Mouse (Mus musculus) myocyte (in vitro differentiated cells): ENCODE measurements at regions not wholly inside any gene's neighbourhood (a gene's known extent, or its start where the extent isn't known, plus 50 kb on each side); places are given as distances from the start of the nearest gene placed in this dataset.

Experiments used
- H3K27me3 ChIP-seq: one replicate; pipeline ENCODE4 v1.6.1; 2011; ENCODE audit not compliant: control insufficient read depth, insufficient read depth, insufficient read length
- H3K36me3 ChIP-seq: one replicate; pipeline ENCODE4 v1.6.1; 2011; ENCODE audit not compliant: control insufficient read depth, insufficient read depth
- H3K4me2 ChIP-seq: one replicate; pipeline ENCODE4 v1.6.1; 2011; ENCODE audit warnings: low read depth, control low read depth
- H3K4me3 ChIP-seq: one replicate; pipeline ENCODE4 v1.5.1; 2011; ENCODE audit warnings: mild to moderate bottlenecking, control low read depth, moderate library complexity
- H3K79me2 ChIP-seq: one replicate; pipeline ENCODE4 v1.6.1; 2011; ENCODE audit not compliant: control insufficient read depth, insufficient read depth
- H3ac ChIP-seq: one replicate; pipeline ENCODE4 v1.6.1; 2011; ENCODE audit not compliant: control insufficient read depth, insufficient read length
- CEBPB ChIP-seq: IDR thresholded peaks from 2 replicates; pipeline ENCODE4 v1.6.1; 2011; ENCODE audit warnings: mild to moderate bottlenecking, moderate library complexity; ENCODE audit not compliant: poor library complexity, insufficient read depth, severe bottlenecking
- E2F4 ChIP-seq: IDR thresholded peaks from one replicate; pipeline ENCODE4 v1.6.1; 2011; ENCODE audit warnings: mild to moderate bottlenecking, control low read depth, moderate library complexity; ENCODE audit not compliant: insufficient read depth
- MAX ChIP-seq: IDR thresholded peaks from one replicate; pipeline ENCODE4 v1.6.1; 2011; ENCODE audit warnings: low read depth, mild to moderate bottlenecking, control low read depth
- MYOD1 ChIP-seq, 3 experiments: IDR thresholded peaks; one replicate each; pipeline ENCODE4 v1.6.1; 2011; ENCODE audit warnings: control low read depth in 2 of 3, low read depth in 2 of 3, mild to moderate bottlenecking in 2 of 3, moderate library complexity in 1 of 3; ENCODE audit not compliant: insufficient read length in 2 of 3, control insufficient read depth in 1 of 3
- MYOG ChIP-seq, 3 experiments: IDR thresholded peaks; one replicate each; pipeline ENCODE4 v1.6.1; 2011; ENCODE audit warnings: control low read depth in 2 of 3, low read depth in 2 of 3, mild to moderate bottlenecking in 2 of 3; ENCODE audit not compliant: insufficient read length in 2 of 3, control insufficient read depth in 1 of 3, insufficient read depth in 1 of 3
- POLR2A ChIP-seq: IDR thresholded peaks from one replicate; pipeline ENCODE4 v1.6.1; 2011; ENCODE audit warnings: low read depth, mild to moderate bottlenecking, control low read depth, moderate library complexity; ENCODE audit not compliant: insufficient read length
- POLR2AphosphoS2 ChIP-seq: IDR thresholded peaks from one replicate; pipeline ENCODE4 v1.6.1; 2011; ENCODE audit warnings: low read depth, control low read depth; ENCODE audit not compliant: insufficient read length
- REST ChIP-seq: IDR thresholded peaks from one replicate; pipeline ENCODE4 v1.6.1; 2011; ENCODE audit warnings: mild to moderate bottlenecking, control low read depth, moderate library complexity; ENCODE audit not compliant: insufficient read depth, insufficient read length
- SRF ChIP-seq: IDR thresholded peaks from one replicate; pipeline ENCODE4 v1.6.1; 2011; ENCODE audit warnings: low read depth; ENCODE audit not compliant: control insufficient read depth, insufficient read length
- TCF12 ChIP-seq: IDR thresholded peaks from one replicate; pipeline ENCODE4 v1.6.1; 2011; ENCODE audit warnings: mild to moderate bottlenecking, control low read depth; ENCODE audit not compliant: poor library complexity, insufficient read depth, severe bottlenecking
- TCF3 ChIP-seq: IDR thresholded peaks from one replicate; pipeline ENCODE4 v1.6.1; 2011; ENCODE audit warnings: low read depth, control low read depth; ENCODE audit not compliant: insufficient read length
- USF1 ChIP-seq: IDR thresholded peaks from one replicate; pipeline ENCODE4 v1.6.1; 2011; ENCODE audit warnings: low read depth, mild to moderate bottlenecking, control low read depth, moderate library complexity

DNA sequence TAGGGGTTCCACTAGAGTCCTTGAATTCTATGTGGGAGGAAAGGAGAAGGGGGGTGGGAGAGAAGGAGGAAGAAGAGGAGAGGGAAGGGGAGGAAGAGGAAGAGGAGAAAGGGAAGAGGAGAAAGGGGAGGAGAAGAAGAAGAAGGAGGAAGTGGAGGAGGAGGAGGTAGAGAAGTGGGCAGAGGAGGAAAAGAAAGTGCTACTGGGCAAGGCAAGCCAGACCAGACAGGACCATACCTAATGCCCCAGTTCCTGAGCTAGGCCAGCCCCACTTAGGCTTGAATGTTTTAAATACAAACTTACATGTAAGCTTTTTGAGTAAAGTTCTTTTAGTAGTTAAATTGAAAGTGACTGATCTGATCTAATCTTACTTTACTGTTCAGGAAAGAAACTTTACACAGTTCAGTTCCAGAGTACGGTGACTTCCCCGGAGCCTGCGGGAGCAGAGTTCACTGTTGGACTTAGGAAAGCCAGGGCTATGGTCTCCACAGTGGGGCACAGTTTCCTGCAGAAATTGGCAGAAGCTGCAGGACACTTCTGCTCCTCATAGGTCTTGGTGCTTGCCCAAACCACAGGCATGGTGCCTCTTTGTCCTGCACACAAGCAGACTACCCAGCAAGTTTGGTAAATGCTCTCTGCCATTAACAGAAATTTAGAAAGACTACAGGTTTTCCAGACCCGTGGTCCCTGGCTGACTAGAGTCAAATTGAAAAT, 131.9 kb upstream of the Fut8 start:
- Histone ChIP-seq H3K36me3 (no peaks in the 10 kb centered on the region), H3K4me3 (no peak overlapping the region), H3K27me3 (no peaks in the 10 kb centered on the region), H3ac (no peak overlapping the region), H3K79me2 (no peaks in the 10 kb centered on the region), H3K4me2 (no peak overlapping the region)
- TF ChIP-seq MYOG (IDR thresholded peaks at IDR 0.05; ENCODE audit: control insufficient read depth in 1 of 3, insufficient read depth in 1 of 3, insufficient read length in 2 of 3, low read depth in 2 of 3) (no peak), POLR2AphosphoS2 (no peak), TCF12 (no peak), TCF3 (no peak), MAX (no peak), POLR2A (no peak), USF1 (no peak), REST (no peak), CEBPB (no peak), SRF (no peak), E2F4 (no peak), MYOD1 (IDR thresholded peaks at IDR 0.05; ENCODE audit: control insufficient read depth in 1 of 3, insufficient read length in 2 of 3, low read depth in 2 of 3) (no peak)

DNA sequence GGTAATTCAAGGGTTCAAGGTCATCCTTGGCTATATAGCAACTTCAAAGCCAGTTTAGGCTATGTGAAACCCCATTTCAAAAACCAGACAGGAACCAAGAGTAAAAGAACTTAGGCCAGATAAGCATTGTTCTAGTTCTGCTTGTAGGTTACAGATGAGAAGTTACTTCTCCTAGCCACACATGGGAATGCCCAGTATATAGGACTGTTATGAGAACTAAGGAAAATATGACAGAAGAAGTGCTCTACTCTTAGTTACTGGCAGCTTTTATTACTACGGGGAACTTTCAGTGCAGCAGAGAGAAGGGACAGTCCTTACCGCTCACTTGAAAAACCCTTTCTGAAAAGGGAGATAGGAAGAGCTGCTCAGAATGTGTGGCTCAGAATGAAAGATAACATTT, 137.4 kb upstream of the Fut8 start:
- no peak overlapping the region for H3K4me2 ChIP-seq
- H3K4me3 ChIP-seq, result no peak overlapping the region
- H3K27me3 ChIP-seq, result no peaks in the 10 kb centered on the region
- no peaks in the 10 kb centered on the region for H3K79me2 ChIP-seq
- H3ac ChIP-seq, result no peak overlapping the region
- no peaks in the 10 kb centered on the region for H3K36me3 ChIP-seq
- no peak for TF ChIP-seq REST
- TF ChIP-seq MAX, result no peak
- TF ChIP-seq TCF3, result no peak
- TF ChIP-seq SRF, result no peak
- TF ChIP-seq MYOD1 (IDR thresholded peaks at IDR 0.05; ENCODE audit: control insufficient read depth in 1 of 3, insufficient read length in 2 of 3, low read depth in 2 of 3), result no peak
- no peak for TF ChIP-seq TCF12

DNA sequence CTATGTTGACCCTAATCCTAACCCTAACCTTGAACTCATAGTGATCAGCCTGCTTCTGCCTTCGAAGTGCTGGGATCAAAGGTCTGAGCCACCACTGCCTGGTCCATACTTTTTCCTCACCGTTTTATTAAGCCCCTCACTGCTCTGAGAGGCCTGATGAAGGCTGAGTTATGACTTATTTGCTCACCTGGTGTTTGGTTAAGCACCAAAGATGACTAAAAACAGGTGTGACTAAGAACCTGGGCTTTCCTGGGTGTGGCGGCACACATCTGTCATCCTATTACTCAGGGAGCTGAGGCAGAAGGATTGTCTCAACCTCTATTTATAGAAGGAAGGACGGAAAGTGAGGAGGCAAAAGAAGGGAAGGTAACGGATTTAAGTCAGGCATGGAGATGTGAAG, 137.5 kb upstream of the Max start:
- Histone ChIP-seq H3K79me2 (no peaks in the 10 kb centered on the region), H3K4me2 (no peak overlapping the region), H3K4me3 (no peak overlapping the region), H3ac (no peak overlapping the region), H3K36me3 (no peaks in the 10 kb centered on the region), H3K27me3 (no peaks in the 10 kb centered on the region)
- no peak for TF ChIP-seq MYOG (IDR thresholded peaks at IDR 0.05; ENCODE audit: control insufficient read depth in 1 of 3, insufficient read depth in 1 of 3, insufficient read length in 2 of 3, low read depth in 2 of 3)
- TF ChIP-seq REST, result no peak
- peak in 1 of 3 experiments; percentile 52 for TF ChIP-seq MYOD1 (IDR thresholded peaks at IDR 0.05; ENCODE audit: control insufficient read depth in 1 of 3, insufficient read length in 2 of 3, low read depth in 2 of 3)
- no peak for TF ChIP-seq MAX

DNA sequence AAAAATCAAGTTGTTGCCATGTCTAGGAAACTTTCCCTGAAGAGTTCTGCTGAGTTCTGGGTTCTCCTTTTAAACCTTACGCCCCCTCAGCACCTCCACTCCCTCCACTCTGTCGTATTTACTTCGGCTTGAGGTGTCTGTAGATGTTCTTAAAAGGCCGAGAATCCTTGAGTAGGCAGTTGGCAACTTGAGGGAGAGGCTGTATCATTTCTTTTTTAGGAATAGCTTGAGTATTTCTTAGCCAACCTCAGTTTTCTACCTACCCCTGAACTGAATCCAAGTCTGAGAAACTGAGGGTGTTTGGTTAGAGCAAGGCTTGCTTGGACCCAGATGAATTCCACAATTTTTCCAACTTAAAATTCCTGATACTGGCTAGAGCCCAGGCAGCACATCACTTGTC, 136.8 kb upstream of the Max start:
- Histone ChIP-seq H3K79me2 (no peaks in the 10 kb centered on the region), H3K4me2 (no peak overlapping the region), H3K4me3 (no peak overlapping the region), H3K27me3 (no peaks in the 10 kb centered on the region), H3K36me3 (no peaks in the 10 kb centered on the region), H3ac (no peak overlapping the region)
- TF ChIP-seq MYOG (IDR thresholded peaks at IDR 0.05; ENCODE audit: control insufficient read depth in 1 of 3, insufficient read depth in 1 of 3, insufficient read length in 2 of 3, low read depth in 2 of 3) (no peak), REST (no peak), CEBPB (no peak), USF1 (no peak), TCF3 (no peak), POLR2A (no peak), POLR2AphosphoS2 (no peak), E2F4 (no peak), MYOD1 (IDR thresholded peaks at IDR 0.05; ENCODE audit: control insufficient read depth in 1 of 3, insufficient read length in 2 of 3, low read depth in 2 of 3) (no peak), TCF12 (no peak), MAX (no peak), SRF (no peak)

DNA sequence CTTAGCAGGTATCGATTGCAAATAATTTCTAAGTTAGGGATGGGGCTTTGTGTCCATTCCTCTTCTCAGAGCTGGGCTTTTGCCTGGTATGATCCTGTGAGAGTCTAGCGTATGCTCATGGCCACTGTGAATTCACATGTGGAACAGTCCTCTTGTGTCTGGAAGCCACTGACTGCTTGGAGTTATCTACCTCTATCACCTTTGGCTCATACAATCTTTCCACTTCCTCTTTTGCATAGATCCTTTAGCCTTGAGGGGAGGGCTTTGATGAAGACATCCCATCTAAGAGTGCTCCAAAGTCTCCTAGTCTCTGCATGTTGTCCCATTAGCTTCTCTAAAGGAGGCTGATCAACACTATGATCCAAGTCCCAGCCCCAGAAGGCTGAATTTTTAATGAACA, 135.8 kb upstream of the Max start:
- Histone ChIP-seq H3K4me3 (no peak overlapping the region), H3K79me2 (no peaks in the 10 kb centered on the region), H3K36me3 (no peaks in the 10 kb centered on the region), H3K27me3 (no peaks in the 10 kb centered on the region), H3ac (no peak overlapping the region), H3K4me2 (no peak overlapping the region)
- TF ChIP-seq USF1 (no peak), MAX (no peak), SRF (no peak), TCF3 (no peak), MYOD1 (IDR thresholded peaks at IDR 0.05; ENCODE audit: control insufficient read depth in 1 of 3, insufficient read length in 2 of 3, low read depth in 2 of 3) (no peak), POLR2AphosphoS2 (no peak), POLR2A (no peak), E2F4 (no peak), TCF12 (no peak), MYOG (IDR thresholded peaks at IDR 0.05; ENCODE audit: control insufficient read depth in 1 of 3, insufficient read depth in 1 of 3, insufficient read length in 2 of 3, low read depth in 2 of 3) (no peak), REST (no peak), CEBPB (no peak)
